Mouse (Mus musculus): Measurements from ENCODE around the gene Syne2. TPM values are rescaled to one million over a fixed set of nuclear protein-coding genes. Genes with fewer than 3 reads are reported as not detected.
A peak's percentile ranks its signal among the peaks of the same experiment; 100 is the strongest.

Syne2 gene
- 10 to 100 TPM; 14.7 to 16.0 (median 15.6) TPM for polyA plus RNA-seq (2017; shearing (Covaris generic))

DNA sequence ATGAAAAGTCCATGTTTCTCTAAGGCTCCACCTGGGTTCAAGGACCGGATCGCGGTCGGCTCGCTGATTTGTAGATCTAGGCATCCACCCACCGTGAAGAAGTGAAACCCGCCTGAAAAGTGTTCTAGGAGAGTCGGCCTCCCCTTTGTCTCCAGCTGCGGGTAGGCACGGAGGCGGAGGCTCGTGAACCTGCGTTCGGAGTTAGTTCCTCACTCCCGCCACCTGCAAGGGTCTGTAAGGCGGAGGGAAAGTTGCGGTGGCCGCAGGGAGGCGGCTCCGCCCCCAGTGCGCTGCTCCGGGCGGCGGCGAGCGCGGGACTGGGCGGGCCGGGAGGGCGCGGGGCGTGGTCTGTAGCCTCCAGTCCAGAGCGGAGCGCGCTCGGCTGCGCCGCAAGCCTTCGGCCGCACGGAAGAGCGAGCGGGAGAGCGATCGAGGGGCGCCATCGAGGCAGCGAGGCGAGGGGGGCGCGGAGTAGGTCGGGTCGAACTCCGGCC is at the start of gene Syne2:
Syne2 (plus strand) TSS at position 176 of the 494 bp plus-strand sequence.
- ATAC-seq, result peak; percentile 71

DNA sequence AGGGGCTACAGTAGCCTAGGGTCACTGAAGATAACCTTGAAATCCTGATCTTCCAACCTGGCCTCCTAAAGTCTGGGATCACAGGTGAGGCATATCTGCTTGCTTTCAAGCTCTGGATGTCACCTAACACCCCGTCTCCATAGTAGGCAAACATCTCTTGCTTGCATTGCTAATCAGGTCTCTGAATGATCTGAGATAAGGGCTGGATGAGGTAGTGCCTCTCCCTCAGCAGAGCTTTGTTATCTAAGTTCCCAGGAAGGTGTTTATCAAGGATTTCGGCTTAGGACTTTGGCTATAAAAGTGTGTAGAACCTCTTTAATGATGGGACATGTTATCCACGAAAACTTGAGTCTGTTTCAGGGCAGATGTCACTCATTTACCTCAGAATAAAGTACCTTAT is 46.5 kb upstream of the Syne2 start:
- no peak for ATAC-seq

- ATAC-seq, result peak; percentile 68
Observed at GRCm38 (mm10) chr12:75772424-75773034, 45.4 kb upstream of the Syne2 start.

DNA sequence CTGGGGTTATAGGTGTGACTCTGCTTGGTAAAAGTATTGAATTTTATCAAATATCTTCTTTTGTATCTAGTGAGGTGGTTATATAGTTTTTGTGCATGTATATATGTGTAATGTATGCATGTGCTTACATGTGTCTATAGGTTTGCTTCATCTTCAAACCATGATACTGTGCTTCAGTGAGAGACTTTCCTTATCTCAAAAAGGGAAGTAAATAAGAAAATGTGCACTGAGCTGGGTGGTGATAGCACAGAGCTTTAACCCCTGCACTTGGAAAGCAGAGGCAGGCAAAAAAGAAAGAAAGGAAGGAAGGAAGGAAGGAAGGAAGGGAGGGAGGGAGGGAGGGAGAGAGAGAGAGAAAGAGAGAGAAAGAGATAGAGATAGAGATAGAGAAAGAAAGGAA is 36.5 kb upstream of the Syne2 start:
- ATAC-seq, result no peak

- no peak for ATAC-seq
Observed at GRCm38 (mm10) chr12:75781995-75782394, 35.9 kb upstream of the Syne2 start.

GRCm38 (mm10) chr12:75784271-75784751 is 33.6 kb upstream of the Syne2 start:
- ATAC-seq, result no peak

DNA sequence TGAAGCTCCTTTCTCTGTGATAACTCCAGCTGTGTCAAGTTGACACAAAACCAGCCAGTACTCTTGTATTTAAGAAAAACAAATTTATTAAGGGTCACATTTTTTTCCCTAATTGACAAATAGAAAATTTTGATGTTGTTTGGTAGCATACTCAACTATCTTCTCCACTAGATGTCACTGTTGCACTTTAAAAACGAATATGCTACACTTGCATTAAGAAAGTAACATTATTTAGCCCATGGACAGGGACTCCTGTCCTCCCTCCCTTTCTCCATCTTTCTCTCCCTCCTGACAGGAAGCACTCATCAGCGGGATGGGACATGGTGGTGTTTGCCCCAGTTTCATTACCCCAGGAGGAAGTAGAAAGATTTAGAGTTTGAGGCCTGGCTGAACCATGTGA is 31.3 kb upstream of the Syne2 start:
- ATAC-seq, result peak; percentile 61

DNA sequence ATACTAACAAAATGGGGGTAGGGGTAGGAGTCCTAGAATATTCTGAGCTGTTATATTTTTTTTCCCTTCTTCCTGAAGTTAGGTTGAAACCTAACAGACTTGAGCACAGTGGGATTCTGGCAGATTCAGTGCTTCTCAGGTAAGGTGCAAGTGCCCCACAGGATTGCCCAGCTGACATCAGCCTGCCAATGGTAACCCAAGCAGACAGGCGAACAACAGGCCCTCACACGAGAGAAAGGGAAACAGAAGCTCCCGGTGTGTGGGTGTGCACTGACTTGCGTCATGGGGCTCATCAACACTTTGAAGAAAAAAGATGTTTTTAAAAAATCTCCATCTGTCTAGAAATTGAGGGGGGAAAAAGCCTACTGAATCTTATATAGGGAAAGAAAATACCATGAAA is 28.5 kb upstream of the Syne2 start:
- ATAC-seq, result no peak

- no peak for ATAC-seq
Observed at GRCm38 (mm10) chr12:75794527-75794926, 23.4 kb upstream of the Syne2 start.

DNA sequence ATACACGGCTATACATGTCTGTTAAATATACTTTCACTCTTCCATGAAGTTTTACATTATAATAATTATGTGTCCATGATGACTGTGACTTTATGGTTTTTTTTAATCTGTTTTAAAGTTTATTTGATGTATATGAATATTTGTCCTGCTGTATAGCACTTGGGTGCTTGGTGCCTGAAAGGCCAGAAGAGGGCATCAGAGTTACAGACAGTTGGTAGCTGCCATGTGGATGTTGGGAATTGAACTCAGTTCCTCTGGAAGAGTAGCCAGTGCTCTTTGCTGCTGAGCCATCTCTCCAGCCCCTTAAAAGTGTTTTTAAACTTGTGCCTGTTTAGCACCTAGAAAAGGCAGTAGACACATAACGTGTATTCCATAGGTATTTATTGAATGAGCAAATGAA is 21.4 kb upstream of the Syne2 start:
- no peak for ATAC-seq

DNA sequence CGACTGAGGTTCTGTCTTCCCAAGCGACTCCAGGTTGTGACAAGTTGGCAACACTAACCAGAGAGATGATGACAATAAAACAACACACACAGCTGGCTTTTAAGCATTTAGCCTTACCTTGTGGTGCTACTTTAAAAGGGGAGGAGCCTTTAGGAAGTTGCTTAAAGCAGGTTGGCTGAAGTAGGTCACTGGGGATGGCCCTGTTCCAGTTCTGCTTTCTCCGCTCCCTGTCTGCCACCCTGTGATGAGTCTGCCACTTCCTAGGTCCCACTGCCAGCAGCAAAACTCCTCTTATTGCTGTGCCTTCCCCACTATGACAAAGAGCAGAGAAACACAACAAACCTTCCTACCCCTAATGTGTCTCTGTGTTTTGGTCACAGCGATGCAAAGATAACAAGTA is 11.7 kb upstream of the Syne2 start:
- no peak for ATAC-seq

DNA sequence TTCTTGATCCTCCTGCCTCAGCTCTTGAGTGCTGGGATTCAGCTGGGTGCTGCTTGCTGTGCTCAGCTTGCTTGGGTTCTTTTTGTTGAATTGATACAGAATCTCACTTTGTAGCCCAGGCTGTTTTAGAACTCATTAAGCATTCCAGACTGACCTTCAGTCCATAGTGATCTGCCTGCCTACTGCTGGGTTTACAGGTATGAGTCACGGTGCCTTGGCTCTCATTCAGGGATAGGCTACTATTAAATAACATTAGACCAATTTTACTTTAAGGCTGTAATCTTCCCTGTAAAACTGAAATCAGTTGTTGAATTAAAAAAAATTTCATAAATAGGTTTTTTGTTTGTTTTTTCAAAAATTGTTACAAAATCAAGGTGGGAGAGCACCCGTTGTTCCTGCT is 4.2 kb upstream of the Syne2 start:
- ATAC-seq, result no peak

- no peak for ATAC-seq
Observed at GRCm38 (mm10) chr12:75814551-75814950, 3.4 kb upstream of the Syne2 start.

- ATAC-seq, result no peak
Observed at GRCm38 (mm10) chr12:75816981-75817856, 715 bp upstream of the Syne2 start.

- ATAC-seq, result peak; percentile 36
Observed at GRCm38 (mm10) chr12:75818453-75819434, 810 bp downstream of the Syne2 start.

- no peak for ATAC-seq
Observed at GRCm38 (mm10) chr12:75819481-75819880, 1.5 kb downstream of the Syne2 start.

- ATAC-seq, result no peak
Observed at GRCm38 (mm10) chr12:75820216-75820615, 2.3 kb downstream of the Syne2 start.

- ATAC-seq, result no peak
Observed at GRCm38 (mm10) chr12:75822122-75822521, 4.2 kb downstream of the Syne2 start.

- ATAC-seq, result no peak
Observed at GRCm38 (mm10) chr12:75823475-75823874, 5.5 kb downstream of the Syne2 start.

DNA sequence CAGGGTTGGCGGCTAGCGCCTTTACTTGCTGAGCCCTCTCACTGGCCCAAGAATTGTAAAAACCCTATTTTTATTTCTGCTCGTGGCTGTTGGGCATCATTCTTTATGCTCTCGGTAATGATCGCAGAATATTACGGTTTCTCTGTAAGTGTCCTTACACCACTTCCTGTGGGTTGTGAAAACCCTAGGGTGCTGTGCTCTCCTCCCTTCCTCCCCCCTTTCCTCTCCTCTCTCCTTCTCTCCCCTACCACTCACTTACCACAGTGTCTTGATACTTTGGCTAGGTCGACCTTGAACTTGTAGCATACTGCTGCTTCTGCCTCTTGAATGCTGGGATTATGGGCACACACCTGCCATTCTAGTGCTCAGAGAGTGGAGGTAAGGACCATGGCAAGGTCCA is 7.5 kb downstream of the Syne2 start:
- ATAC-seq, result peak; percentile 52

DNA sequence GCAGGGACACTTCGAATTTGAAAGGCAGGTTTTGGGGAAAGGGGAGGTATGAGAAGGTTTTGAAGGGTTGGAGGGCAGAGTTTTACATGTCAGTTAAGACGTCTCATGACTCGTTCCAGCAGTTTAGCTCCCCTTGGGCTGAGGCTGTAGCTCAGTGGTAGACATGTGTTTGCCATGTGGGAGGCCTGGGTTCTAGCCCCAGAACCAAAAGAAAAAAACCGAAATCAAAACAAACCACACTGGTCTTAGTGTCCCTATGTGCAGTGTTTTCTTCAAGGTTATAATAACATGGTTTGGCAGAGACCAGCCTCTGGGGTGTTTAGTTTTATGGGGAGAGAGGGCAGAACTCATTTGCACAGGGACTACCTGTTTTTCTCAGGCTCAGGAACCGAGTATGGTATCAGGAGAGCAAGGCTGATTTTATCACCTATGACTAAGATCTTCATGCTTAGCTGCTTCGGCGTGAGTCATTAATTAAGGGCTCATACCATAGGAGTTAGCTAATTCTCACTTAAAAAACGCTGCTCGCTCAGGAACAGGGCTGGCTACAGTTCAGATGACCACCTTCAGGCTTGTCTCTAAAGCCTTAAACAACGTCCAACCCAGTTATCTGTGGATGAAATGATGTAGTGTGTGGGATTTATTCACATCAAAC is 8.9 kb downstream of the Syne2 start:
- ATAC-seq, result no peak

GRCm38 (mm10) chr12:75827751-75828150 is 9.8 kb downstream of the Syne2 start:
- ATAC-seq, result no peak
